Mouse (Mus musculus) liver, embryonic 14.5 days (tissue): Measurements from ENCODE around the gene Zfp664.

Experiments used
- CTCF ChIP-seq: IDR thresholded peaks from 2 replicates; pipeline ENCODE4 v1.5.1; 2016; ENCODE audit warnings: antibody characterized with exemption, low read depth, control low read depth
- EP300 ChIP-seq: IDR thresholded peaks from 2 replicates; pipeline ENCODE4 v1.6.1; 2016; ENCODE audit warnings: antibody characterized with exemption, low read depth

- no peak for TF ChIP-seq CTCF
- no peak for TF ChIP-seq EP300
These were observed 1.0 kb upstream of the Zfp664 start for GRCm38 (mm10) chr5:124861463-124861862.
